Mouse (Mus musculus) E14TG2a.4 (cell line): ENCODE data around the gene Apaf1.

ENCODE experiments used
- CTCF ChIP-seq: conservative IDR thresholded peaks from 2 replicates; pipeline ENCODE4 v1.5.1; 2014; ENCODE audit warnings: low read length
- NANOG ChIP-seq: IDR thresholded peaks from 2 replicates; pipeline ENCODE4 v1.6.1; 2014; ENCODE audit warnings: borderline replicate concordance, low read length, mixed read lengths

DNA sequence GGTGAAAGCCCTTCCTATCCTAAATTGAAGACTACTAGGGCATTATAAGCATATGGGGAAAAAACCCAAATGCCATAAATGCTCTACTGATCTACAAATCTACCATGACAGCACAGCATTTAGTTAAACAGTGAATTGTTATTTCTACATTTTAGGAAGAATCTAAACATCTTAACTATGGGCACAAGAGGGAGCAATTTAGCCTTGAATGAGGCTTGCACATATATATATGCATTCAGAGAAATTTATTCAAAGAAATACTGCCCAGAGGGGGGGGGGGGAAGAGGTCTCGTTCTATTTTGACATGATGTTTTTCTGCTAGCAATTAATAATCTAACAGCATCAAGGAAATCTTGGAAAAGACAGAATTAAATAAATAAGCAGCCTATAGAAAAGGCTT is 10.8 kb downstream of the Apaf1 start:
- TF ChIP-seq CTCF = no peak
- no peak for TF ChIP-seq NANOG
